Mouse (Mus musculus) spleen, adult 2 months (tissue): Measurements from ENCODE around the gene Fmnl3.

Experiments
- CTCF ChIP-seq: fragments of 200-500 bp; IDR thresholded peaks from 2 replicates; pipeline ENCODE4 v1.5.1; 2011; ENCODE audit warnings: mild to moderate bottlenecking, inconsistent platforms; ENCODE audit not compliant: insufficient read depth, insufficient read length, insufficient replicate concordance; ENCODE audit errors: extremely low read depth
- POLR2A ChIP-seq: fragments of 200-500 bp; IDR thresholded peaks from 2 replicates; pipeline ENCODE4 v1.6.1; 2011; ENCODE audit warnings: low read depth, low read length, inconsistent platforms

GRCm38 (mm10) chr15:99416957-99417356 is 46.7 kb upstream of the Fmnl3 start:
- TF ChIP-seq CTCF: no peak
- TF ChIP-seq POLR2A: no peak
